Mouse (Mus musculus) liver, embryonic 14.5 days (tissue): ENCODE data around the gene Cachd1.

ENCODE experiments used
- CTCF ChIP-seq: IDR thresholded peaks from 2 replicates; pipeline ENCODE4 v1.5.1; 2016; ENCODE audit warnings: antibody characterized with exemption, low read depth, control low read depth
- EP300 ChIP-seq: IDR thresholded peaks from 2 replicates; pipeline ENCODE4 v1.6.1; 2016; ENCODE audit warnings: antibody characterized with exemption, low read depth

DNA sequence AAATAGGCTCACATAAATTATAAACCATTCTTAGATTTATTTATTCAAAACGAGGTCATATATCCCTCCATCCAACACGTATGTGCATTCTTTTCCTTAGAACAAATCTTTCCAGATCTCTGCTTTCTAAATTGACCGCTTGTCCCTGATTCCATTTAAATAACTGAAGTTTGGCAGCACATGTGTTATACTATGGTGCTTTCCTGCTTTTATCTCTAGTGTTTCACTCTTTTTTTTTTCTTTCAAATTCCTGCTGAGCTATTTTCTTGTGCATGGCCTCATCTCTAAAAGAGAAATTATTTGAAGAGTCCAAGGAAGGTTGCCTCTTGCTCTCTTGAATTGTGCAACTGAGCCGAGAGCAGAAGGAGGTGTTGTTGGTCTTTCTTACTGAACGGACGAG lies 147.1 kb downstream of the Cachd1 start:
- no peak for TF ChIP-seq CTCF
- no peak for TF ChIP-seq EP300
